Mouse (Mus musculus) brown adipose tissue, adult 24 weeks (tissue): ENCODE measurements around the gene Grap2. TPM values are rescaled to one million over a fixed set of nuclear protein-coding genes. Genes with fewer than 3 reads are reported as not detected.

Experiments used
- H3K27ac ChIP-seq: fragments of 200-500 bp; replicated peaks from 2 replicates; pipeline ENCODE4 v1.5.1; 2012; ENCODE audit warnings: low read depth, mild to moderate bottlenecking, low read length
- H3K4me1 ChIP-seq: fragments of 200-500 bp; 2 replicates; pipeline ENCODE4 v1.6.1; 2012; ENCODE audit warnings: low read length, mixed read lengths; ENCODE audit not compliant: control insufficient read depth, insufficient read depth, insufficient read length
- H3K4me3 ChIP-seq: fragments of 200-500 bp; 2 replicates; pipeline ENCODE4 v1.5.1; 2012; ENCODE audit warnings: low read depth, mild to moderate bottlenecking, low read length, moderate library complexity; ENCODE audit not compliant: insufficient read depth
- polyA plus RNA-seq: library from polyadenylated mRNA; stranded (reverse); fragments of >200 nt; gene quantifications from 2 replicates; pipeline ENCODE4 v1.2.4, GENCODE M21; 2012; ENCODE audit not compliant: missing spikeins, insufficient read depth, insufficient read length

Grap2 gene
- polyA plus RNA-seq, 1 experiment: 0.71 TPM

DNA sequence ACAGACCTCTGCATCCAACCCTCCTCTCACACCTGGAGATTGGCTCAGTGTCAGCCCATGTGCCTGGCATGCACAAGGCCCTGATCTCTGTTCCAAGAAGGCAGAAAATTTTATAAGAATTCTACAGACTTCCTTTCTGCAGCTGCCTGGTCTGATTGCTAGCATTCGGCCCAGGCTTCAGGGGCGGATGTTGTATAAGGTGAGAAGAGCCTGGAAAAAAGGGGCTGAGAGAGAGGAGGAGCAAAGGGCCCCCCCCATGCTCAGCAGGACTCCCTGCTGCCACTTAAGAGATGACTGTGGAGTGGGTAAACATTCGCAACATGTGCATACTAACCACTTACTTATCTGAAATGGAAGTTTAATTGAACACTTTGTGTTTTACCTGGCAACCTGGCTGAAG, 35.6 kb downstream of the Grap2 start:
- H3K27ac ChIP-seq: no peak overlapping the region
- no peak overlapping the region for H3K4me3 ChIP-seq
- no peaks in the 10 kb centered on the region for H3K4me1 ChIP-seq

- H3K4me3 ChIP-seq: no peak overlapping the region
- no peak overlapping the region for H3K27ac ChIP-seq
- H3K4me1 ChIP-seq: no peaks in the 10 kb centered on the region
These were observed 37.9 kb downstream of the Grap2 start for GRCm38 (mm10) chr15:80610335-80610734.

DNA sequence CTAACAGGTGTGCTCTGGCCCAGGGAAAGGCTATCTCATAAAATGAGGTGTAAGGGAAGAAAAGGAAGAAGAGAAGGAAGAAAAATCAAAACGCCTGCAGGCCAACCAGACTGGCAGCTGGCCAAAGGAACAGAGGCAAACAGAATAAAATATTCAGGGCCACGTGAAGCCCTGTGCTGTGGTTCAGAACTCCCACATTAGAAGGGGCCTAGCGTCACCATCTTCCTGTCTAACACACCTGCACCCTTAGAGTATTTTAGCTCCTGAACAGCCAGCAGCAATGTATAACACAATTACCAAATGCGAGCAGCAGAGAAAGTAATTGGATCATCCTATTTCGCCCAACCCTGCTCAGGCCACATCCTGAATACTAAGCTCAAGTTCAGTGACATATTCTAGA, 39.1 kb downstream of the Grap2 start:
- H3K4me1 ChIP-seq: no peaks in the 10 kb centered on the region
- H3K27ac ChIP-seq: no peak overlapping the region
- H3K4me3 ChIP-seq: no peak overlapping the region

- Histone ChIP-seq H3K4me3 (no peak overlapping the region), H3K27ac (no peak overlapping the region), H3K4me1 (no peaks in the 10 kb centered on the region)
These were observed 41.5 kb downstream of the Grap2 start for GRCm38 (mm10) chr15:80613904-80614303.

DNA sequence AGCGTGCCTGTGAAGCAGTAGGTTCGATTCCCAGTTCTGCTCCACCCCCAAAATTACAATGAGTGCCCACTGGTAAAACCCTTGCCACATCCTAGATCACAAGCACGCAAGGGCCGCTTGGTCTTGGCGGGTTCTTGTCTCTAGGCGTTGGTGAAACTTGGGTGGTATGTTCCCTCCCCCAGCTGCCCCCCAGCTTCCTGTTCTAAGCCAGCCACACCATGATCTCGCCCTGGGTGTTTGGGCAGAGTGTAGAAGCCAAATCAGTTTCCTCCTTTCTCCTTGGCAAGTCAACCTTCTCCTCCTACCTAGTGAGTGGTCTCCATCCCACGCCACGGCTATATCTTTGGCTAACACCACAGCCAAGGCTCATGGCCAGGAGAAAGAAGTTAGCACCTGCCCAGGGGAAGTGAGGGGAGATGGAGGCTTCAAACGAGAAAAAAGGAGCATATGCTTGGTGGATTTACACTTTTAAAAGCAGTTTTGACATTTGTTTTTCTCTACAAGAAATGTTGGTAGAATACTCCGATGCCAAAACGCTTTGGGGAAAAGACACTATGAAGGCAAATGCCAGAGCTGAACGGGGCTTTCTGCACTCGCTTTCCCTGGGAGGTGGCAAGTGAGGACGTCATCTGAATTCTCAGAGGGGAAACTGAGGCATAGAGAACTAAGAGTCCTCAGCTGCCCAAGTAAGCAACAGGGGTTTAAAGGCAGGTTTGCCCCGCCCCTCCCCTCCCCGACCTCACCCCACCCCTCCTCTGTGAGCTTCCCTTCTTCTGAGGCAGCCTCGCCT, 42.3 kb downstream of the Grap2 start:
- Histone ChIP-seq H3K27ac (no peak overlapping the region), H3K4me3 (no peak overlapping the region), H3K4me1 (no peaks in the 10 kb centered on the region)

DNA sequence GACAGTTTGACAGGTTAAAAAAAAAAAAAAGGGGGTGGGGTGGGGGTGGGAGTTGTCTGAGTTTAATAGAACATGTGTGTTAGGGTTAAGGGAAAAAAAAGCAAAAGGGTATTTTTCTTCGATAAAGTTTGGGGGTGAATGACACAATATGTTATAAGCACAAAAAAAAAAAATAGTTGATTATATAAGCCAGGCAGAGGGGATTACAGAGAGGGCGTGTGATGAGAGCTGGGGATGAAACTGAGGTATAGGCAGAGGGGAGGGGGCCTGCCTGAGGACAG, 42.8 kb downstream of the Grap2 start:
- no peak overlapping the region for H3K27ac ChIP-seq
- no peak overlapping the region for H3K4me3 ChIP-seq
- no peaks in the 10 kb centered on the region for H3K4me1 ChIP-seq

- Histone ChIP-seq H3K4me3 (no peak overlapping the region), H3K27ac (no peak overlapping the region), H3K4me1 (no peaks in the 10 kb centered on the region)
These were observed 43.4 kb downstream of the Grap2 start for GRCm38 (mm10) chr15:80615636-80616383.

GRCm38 (mm10) chr15:80617839-80618238, 45.4 kb downstream of the Grap2 start:
- no peaks in the 10 kb centered on the region for H3K4me1 ChIP-seq
- no peak overlapping the region for H3K27ac ChIP-seq
- no peak overlapping the region for H3K4me3 ChIP-seq

GRCm38 (mm10) chr15:80619166-80619565, 46.8 kb downstream of the Grap2 start:
- H3K4me3 ChIP-seq: no peak overlapping the region
- no peaks in the 10 kb centered on the region for H3K4me1 ChIP-seq
- no peak overlapping the region for H3K27ac ChIP-seq

GRCm38 (mm10) chr15:80619786-80620185, 47.4 kb downstream of the Grap2 start:
- Histone ChIP-seq H3K27ac (no peak overlapping the region), H3K4me1 (no peaks in the 10 kb centered on the region), H3K4me3 (no peak overlapping the region)

GRCm38 (mm10) chr15:80620371-80620770, 48.0 kb downstream of the Grap2 start:
- H3K4me1 ChIP-seq: no peaks in the 10 kb centered on the region
- no peak overlapping the region for H3K4me3 ChIP-seq
- no peak overlapping the region for H3K27ac ChIP-seq

DNA sequence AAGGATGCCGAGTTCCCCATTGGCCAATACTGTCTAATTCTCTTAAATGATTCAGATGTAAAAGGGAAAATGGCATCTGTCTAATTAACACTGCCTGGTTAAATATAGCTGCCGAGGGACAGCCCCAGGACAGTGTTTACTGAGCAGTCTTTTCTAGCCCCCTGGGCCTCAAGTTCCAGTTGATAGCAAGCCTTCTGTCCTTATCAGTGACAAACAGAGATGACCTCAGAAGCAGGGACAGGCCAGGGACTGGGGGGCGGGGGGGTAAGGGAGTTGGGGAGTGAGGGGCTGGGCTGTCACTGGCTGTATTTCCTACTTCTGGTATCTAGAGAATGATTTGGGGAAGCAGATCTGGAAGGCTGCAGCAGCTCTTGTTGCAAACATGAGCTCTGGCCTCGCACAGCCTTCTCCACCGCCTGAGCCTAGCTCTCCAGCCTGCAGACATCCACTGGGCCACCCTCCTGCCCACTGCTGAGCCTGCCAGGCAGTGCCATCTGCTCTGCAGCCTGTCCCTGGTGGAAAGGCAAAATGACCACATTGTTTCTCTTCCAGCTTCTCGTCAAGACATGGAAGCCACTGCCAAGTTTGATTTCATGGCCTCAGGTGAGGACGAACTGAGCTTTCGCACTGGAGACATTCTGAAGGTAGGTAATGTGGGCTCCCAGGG, 50.9 kb downstream of the Grap2 start:
- H3K27ac ChIP-seq: no peak overlapping the region
- H3K4me1 ChIP-seq: no peaks in the 10 kb centered on the region
- H3K4me3 ChIP-seq: no peak overlapping the region

- Histone ChIP-seq H3K4me1 (peaks cover 3% of the 10 kb centered on the region; the same call in 1 of the 2 replicates), H3K27ac (no peak overlapping the region), H3K4me3 (no peak overlapping the region)
These were observed 54.1 kb downstream of the Grap2 start for GRCm38 (mm10) chr15:80626472-80626871.

DNA sequence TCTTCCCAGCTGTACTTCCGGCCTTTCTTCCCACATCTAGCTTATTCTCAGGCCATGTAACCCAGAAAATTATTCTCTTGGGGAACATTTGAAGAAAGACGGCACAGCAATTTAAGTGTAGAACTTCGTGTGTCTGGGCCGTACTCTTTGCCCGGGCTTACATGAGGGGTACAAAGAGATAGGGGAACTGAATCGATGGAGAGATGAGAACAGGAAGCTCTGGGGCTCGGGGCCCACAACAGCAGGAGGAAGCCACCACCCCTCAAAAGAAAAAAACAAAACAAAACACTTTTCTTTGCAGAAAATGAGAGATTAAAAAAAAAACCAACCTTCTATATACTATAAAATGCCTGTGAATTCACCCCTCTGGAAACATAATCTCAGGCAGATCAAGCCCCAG, 57.8 kb downstream of the Grap2 start:
- peaks cover 3% of the 10 kb centered on the region for H3K4me1 ChIP-seq
- no peak overlapping the region for H3K4me3 ChIP-seq
- no peak overlapping the region for H3K27ac ChIP-seq

- Histone ChIP-seq H3K4me3 (peak overlapping the region; percentile 46), H3K27ac (no peak overlapping the region), H3K4me1 (peaks cover 3% of the 10 kb centered on the region)
These were observed 58.3 kb downstream of the Grap2 start for GRCm38 (mm10) chr15:80630711-80631110.
